Mouse (Mus musculus): ENCODE results near the gene Mef2b.

Mef2b gene

DNA sequence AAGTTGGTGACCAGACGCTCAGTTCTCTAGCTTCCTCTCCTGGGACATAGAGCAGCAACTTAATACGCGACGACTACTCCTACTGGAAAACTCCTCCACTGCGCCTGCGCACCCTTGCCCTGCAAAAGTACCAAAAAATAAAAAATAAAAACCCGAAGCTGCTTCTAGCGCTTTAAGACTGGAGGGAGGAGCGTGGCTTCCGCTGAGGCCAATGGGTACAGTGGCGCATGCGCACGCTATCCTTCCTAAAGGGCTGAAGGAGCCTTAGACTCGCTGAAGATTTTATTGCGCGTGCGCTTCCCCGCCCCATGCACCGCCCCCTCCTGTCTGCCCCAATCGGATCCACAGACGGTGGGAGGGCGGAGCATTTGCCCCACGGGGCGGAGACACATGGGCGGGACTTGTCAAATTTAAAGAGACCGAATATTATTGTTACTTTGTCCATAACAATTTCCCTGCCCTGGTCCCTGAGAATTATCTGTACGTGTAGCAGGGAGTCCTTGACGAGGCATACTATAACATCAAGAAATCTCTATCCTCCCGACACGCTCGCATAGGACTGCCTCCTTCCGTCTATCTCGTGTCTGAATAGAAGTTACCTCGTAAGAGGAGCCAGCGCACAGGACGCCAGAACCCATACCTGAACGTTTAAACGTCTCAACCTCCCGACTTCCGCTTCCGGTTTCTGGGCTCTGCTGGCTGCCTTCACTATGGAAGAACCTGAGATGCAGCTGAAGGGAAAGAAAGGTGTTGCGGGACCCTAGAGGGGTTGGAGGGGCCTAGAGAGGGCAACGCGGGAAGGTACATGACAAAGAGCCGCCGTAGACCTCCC is at the start of gene Mef2b, which contains the start of the genes Rfxank and Borcs8:
Mef2b (plus strand) TSS at position 686 of the 832 bp plus-strand sequence.
Rfxank (minus strand) TSS at position 129 of the 832 bp plus-strand sequence.
Borcs8 (plus strand) TSS at position 474 of the 832 bp plus-strand sequence.
- DNase-seq: peak; percentile 99

DNA sequence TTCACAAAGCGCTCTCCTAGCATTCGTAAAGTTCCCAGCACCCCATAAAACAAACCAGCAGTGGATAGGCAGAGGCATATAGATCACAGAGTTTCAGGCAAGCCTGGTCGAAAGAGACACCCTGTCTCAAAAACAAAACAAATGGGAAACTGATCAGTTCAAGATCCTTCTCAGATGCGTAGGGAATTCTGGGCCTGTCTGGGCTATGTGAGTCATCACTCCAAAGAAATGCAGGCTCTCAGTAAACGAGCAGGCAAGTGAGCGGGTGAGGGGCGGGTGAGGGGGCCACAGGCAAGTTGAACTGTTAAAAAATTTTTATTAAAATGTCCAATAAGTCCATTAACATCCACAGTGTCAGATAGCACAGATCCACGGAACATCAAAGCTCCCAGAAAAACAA is 46.7 kb upstream of the Mef2b start:
- DNase-seq: no peak

DNA sequence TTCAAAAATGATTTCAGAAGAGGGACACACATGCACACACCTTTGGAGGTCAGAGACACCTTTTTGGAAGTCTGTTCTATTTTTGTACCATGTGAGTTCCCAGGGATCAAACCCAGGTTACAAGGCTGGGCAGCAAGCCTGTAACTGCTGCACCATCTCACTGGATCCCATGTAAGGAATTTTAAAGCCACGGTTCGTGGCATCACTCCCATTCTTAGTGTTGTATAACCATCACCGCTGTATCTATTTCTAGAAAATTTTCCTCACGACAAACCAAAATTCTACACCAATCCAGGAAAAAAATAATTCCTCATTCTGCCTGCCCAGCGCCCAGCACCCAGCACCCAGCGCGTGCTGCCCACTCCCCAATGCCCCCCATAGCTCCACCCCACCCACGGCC is 40.2 kb upstream of the Mef2b start:
- DNase-seq: no peak

DNA sequence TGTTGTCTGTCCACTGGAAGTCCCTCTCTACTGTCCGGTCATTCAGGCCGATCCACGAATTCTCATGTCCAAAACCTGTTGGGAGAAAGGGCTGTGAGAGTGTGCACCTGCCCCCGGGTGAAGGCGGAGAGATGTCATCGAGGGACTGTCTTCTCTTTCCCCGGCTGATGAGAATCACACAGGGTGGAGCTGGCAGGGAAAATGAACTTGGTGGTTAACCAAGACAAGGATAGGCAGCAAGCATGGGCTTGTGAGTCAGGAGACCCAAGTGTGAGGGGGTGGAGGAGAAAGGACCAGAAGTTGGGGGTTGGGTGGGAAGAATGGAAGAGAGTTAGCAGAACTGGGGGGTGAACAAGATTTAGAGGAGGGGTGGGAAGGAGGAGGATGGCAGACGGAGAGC is 39.3 kb upstream of the Mef2b start:
- no peak for DNase-seq

DNA sequence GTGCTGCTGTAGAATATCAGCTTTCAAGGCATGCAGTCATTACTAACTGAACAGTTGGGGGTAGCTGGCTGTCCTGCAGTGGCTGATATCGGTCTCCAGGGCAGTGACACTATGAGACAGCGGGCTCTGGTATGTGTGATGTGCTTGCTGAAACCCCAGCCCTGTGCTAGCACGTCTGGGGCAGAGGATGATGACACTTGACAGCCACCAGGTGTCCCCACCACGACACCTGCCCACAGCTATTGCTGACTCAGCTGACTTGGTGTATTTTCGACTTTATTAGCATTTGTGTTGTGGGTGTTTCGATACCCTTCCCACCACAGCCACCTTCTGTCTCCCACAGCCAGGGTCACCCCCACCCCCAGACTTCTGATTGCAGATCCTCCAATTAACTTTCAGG is 35.0 kb upstream of the Mef2b start:
- DNase-seq: peak; percentile 45

DNA sequence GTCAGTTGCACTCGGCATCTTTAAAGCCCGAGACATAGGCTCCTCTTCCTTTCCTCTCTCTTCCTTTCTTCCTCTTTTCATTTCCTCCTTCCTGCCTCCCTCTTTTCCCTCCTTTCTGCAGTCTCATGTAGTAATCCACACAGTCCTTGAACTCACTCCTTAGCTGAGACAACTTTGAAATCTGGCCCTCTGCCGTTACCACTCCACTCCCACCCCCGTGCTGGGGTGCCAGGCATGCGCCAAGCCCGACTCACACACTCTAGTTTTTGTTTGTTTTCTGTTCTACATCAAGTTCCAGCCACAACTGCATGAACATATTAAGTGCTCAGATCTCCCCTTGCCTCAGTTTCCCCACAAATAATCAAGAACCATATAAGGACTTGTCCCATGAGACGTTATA is 34.6 kb upstream of the Mef2b start:
- no peak for DNase-seq

DNA sequence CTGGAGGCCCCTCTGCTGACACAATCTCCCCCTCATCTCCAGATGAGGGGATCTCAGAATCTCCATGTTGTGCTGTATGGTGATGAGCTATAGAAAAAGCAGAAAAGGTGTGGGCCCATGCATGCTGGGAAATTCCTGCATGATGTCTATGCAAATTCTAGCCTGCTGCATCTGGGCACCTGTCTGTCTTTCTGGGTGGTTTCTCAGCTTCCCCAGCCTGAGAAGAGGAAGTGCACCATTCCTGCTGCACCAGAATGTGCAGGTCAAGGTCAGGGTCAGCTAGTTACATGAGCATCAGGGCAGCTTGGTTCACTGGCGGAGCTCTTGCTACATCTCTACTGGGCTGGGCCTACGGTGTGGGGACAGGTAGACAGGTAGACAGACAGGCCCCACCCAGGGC is 29.1 kb upstream of the Mef2b start:
- no peak for DNase-seq

DNA sequence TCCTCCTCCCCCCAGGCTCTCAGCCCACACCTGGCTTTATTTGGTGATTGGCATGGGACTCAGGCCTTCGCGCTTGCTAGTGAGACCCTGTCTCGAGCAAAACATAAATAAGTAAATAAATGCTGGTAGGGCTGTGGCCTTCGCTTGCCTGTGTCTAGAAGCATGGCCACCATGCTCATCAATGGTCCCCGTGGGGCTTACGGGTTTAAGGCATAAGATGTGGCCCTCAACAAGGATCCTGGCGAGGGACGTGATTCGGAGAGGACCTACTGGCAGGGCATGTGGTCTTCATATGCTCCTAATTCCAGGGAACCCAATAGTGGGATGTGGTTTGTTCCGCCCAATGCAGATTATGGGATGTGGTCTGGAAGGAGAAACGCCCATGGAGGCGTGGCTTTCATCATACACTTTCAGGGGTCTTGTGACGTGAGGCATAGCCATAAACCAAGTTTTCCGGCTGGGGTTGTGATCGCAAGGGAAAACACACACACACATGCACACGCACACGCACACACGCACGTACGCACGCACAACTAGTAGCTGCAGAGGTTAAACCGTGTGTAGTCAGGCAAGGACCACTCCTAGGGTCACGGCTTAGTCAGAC is 28.2 kb upstream of the Mef2b start:
- no peak for DNase-seq

DNA sequence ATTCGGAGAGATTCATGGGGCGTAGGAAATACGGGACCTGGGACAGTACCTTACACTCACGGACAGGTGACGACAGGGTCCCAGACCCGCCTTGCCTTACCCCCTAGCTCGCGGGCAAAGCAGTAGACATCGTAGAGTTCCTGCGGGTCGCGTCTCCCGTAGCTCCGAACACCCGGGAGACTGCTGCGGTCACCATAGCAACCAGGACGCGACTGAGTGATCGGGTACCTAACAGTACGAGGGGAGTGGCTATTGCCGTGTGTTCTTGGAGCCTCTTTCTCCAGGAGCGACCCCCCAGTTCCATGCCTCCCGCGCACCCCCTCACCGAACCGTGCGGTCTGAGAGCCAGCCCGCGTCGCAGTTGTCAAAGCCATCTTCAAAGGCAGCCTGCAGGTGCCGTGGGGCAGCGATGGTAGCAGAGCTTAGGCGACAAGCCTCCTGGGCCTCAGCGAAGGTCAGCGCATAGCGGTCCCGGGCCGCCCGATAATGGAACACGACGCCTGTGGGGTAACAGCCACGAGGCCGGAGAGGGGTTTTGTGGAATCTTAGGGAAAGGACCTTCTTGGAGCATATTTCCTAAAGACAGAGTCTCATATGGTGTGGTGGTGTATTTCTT is 27.0 kb upstream of the Mef2b start:
- DNase-seq: no peak

DNA sequence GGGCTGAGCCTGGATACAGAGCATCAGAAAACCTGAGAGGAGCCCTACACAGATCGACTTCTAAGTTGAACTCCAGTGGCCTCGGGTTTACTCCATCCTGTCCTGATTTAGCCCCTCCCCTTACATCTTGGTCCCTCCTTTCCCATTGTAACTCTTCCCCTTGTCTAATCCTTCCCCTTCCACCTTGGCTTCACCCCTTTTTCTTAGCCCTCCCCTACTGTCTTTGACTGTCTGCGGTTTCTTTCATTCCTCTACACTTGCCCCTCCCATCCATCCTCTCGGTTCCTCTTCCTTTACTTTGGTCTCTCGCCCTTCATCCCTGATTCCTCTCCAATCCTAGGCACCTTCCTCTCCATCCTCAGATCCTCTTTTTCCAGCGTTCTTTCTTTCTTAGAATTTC is 25.0 kb upstream of the Mef2b start:
- DNase-seq: no peak

DNA sequence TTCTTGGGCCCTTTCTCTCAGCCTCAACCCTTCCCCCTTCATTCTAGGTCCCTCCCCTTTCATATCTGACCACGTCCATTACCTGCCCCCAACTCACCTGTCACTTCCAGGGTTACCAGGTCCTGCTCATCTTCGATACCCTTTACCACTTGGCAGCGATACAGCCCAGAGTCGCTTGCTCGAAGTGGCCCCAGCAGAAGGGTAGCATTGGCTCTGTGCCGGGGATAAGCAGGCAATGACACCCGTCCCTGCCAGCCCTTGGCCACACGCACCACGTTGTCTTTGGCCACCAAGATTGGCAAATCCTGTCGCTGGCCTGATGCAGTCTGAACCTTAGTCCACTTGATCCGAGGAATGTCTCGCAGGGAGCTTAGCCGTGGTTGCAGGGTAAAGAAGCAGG is 24.6 kb upstream of the Mef2b start:
- no peak for DNase-seq

DNA sequence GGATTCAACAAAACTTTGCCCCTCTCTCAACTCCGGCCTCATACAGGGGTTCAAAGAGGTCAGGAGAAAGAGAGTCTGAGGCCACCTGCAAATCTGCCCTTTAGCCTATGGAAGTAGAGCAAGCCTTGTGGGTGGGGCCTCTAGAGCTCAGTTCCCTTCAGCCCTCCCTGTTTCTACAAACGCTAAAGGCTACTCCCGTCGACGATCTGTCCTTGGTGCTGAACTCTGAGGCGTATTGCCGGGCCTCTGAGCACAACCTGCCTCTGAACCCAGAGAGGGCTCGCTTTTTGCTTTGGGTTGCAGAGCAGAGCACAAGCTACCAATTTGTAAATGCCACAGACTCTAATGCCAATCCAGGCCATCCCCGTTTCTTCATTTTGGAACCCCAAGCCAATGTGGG is 21.9 kb upstream of the Mef2b start:
- no peak for DNase-seq

DNA sequence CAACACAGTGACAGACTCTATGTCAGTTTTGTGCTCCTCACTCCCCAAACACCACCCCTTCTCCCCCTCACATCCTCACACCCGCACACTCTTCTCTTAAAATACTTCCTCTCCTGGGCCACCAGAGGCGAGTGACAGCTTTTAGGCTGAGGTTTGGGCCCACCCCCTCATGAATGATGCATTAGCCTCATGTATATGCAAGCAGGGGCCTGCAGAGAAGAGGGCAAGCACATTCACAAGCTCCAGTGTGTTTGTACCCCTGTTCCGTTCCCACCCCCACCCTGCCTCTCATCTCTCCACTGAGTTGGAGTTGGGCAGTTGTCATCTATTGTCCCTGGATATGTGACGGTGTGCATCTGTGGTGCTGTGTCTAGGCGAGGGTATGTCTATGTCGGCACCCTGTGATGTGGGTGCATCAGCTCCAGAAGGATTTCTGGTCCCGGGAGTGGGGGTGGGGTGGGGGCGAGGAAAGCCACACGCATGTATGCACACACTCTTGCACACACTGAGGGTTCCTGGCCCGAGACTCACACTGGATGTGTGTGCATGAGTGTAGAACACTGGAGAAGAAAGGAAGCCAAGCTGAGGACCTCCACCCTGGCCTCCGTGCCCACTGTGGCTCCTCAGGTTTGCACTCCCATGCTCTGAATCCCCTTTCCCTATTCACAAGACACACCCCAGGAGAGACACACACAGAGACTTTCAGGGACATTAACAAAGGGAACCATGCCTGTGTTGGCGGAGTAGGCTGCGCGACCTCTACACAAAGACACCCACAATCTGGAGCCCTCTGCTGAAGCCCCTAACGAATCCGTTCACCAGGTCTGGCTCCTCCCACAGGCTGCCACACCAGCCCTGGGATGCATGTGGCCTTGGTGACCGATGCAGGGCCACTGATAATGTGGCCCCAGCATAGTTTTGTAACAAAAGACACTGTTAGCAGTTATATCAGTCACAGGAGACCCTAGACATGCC is 20.5 kb upstream of the Mef2b start:
- DNase-seq: no peak

DNA sequence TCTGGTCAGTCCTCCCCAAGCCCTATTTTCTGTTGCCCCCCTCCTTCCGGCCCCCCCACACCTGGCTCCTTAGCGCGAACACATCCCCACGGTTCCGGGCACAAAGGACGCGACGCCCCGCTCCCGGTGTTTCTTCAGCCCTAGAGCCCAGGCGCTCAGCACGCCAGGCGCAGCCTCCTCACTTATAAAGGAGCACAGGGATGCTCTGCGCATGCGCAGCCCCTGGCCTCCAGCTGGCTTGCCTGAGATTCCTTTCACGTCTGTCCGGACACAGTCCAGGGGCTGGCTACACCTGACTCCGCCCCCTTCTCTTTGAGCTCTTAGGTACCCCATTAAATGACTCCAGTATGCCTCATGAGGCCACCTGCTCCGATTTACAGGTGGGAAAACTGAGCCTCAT is 18.8 kb upstream of the Mef2b start, which contains the start of gene Ncan:
Ncan (minus strand) TSS at position 207 of the 400 bp plus-strand sequence.
- peak; percentile 86 for DNase-seq

DNA sequence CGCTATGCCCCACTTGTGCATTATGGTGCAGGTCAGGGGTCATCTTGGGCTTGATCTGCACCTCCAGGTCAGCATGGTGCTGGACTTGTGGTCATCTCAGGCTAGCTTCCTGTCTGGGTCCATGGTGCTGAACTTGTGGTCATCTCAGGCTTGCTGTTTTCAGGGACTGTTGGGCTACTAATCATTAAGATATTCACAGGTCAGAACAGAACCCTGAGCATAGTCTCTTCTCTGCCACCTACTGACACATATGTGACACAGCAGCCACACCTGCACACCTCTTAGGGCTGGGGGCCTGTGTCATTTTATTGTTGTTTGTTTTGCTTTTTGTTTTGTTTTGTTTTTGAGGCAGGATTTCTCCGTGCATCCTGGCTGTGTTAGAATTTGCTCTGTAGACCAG is 16.6 kb upstream of the Mef2b start:
- DNase-seq: no peak

DNA sequence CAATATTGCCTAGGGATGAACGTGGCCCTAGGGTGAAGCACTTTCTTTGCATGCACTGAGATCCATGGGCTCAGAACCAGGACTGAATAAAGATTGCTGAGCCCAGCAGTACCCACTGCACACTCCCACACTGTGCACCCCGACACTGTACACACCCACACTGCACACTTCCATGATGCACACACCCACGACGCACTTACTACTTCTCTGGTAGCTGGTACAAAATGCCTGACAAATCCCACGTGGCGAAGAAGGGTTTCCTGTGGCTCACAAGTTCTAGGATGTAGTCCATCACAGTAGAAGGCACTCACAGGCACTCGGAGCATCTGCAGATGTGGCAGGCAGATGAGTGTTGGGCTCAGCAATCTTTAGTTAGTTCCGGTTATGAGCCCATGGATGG is 14.5 kb upstream of the Mef2b start:
- no peak for DNase-seq

DNA sequence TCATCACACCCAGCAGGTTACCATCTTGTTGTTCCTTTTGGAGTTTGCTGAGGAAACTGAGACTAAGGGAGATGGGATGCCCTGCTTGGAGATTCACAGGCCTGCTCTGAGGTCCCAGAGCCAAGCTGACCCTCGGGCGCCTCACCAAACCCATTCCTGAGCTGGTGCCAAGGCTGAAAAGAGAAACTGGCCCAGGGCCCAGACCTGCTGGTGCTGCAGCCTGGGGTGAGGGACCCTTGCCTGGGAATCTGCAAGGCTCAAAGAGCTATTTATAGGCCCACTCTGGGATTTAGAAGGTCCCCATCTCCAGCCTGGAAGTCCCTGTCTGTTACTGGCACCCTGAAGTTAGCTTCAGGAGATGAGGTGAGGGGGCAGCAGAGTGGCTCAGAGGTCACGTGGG is 11.1 kb upstream of the Mef2b start:
- no peak for DNase-seq

DNA sequence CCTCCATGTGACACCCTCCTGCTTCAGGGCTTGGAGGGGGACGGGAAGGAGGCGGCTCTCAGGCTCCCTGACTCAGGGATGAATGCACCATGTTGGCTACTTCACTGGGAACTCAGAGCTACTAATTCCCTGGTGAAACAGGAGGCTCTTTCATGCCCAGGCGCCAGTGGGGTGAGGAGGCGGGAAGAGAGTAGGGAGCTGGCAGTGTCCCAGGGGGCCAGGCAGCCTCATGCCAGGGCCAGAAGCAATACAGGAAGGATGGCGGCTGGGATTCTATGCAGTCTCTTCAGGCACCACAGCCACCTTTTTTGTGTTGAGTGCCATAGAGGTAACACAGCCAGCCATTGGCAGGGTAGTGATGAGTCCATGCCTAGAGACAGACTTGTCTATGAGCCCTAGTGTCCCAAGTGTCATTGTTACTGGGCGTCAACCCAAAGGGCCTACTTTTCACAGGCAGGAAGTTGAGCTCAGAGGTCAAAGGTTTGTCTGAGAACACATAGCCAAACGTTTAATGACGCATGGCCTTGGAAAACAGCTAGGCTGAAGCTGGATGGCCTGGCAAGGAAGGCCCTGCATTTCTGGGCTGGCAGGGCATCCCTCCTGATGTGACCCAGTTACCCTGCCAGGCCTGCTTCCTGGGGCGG is 10.1 kb upstream of the Mef2b start:
- peak; percentile 44 for DNase-seq

DNA sequence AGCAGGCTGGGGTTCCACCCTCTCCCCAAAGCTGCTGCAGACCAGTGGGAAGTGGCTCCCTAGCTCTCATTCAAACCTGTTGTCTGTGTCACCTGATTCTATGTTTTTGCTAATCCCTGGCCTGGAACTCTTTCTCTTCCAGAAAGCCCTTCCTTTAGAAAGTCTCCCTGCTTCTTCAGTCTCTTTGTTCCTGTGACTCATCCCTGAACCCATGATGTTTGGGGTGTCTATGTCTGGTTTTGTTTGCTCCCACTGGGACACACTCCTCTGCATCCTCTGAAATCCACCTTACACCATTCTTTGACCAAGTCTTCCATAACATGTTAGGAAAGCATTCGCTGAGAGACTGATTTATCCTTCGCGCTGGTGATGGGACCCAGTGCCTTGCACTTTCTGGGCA is 9.4 kb upstream of the Mef2b start:
- no peak for DNase-seq

DNA sequence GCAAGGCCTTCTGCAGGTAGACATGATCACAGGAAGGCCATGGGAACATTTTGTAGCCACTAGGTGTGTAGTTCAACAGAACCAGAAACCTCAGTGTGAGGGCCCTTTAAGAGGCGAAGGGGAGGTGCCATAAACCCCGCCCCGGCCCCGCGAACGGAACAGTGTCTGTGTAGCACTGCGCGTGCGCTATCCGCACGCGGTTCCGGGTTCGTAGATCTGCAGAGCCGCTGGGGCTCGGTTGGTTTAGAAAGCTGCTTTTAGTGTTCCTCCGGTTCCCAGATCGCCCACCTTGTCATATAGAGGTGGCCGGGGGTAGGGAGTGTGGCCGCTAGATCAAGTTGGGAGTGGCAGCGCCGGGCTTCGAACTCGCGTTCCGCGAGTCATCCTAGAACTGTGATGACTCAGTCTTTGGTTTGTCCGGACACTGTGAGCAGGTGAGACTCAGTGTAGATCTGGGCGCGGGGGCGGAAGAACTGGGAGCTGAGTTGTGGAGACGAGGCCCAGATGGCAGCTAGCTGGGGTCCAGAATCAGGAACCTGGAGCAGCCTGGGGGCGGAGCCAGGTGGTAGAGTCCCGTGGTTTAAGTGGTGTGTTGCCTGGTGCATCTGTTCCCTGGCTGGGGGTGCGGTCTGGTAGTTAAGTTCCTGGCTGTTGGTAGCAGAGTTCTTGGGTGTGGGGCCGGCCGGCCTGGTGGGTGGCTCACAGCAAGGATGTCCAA is 8.2 kb upstream of the Mef2b start, which contains the start of gene Nr2c2ap:
Nr2c2ap (plus strand) TSS at position 168 of the 718 bp plus-strand sequence.
- peak; percentile 79 for DNase-seq

DNA sequence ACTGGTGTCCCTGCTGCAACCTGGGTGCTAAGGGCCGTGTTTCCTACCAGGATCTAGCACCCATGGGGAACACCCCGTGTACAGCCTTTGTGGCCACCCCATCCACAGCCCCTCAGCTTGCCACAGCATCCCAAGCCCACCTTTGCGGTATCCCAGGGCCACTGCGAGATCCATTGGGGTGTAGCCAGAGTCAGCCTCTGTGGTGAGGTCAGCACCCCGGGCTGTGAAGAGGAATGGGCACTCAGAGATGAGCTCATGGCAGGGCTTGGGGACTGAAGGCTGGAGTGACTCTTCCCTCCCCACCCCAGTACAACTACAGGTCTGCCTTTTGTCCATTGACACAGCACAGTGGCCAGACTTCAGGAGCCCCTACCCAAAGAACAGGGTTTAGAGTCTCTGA is 5.4 kb upstream of the Mef2b start:
- no peak for DNase-seq

All from cerebellum, adult 8-10 months (tissue).